Mouse (Mus musculus) MEL (cell line): ENCODE data around the gene Emx2. TPM values are rescaled to one million over a fixed set of nuclear protein-coding genes. Genes with fewer than 3 reads are reported as not detected.

Experiments
- DNase-seq: peaks from one replicate; pipeline ENCODE4 v3.0.0; 2011; ENCODE audit warnings: low read depth, low spot score
- H3K27ac ChIP-seq: 2 replicates; pipeline ENCODE4 v1.5.1; 2012; ENCODE audit warnings: low read depth, mild to moderate bottlenecking, control low read depth, low read length, moderate library complexity; ENCODE audit not compliant: control insufficient read depth
- H3K27me3 ChIP-seq, 2 experiments: fragments of 150-350 bp in 1 of 2; sonication (generic) in 1 of 2; 2 replicates each; pipeline ENCODE4 v1.6.1; 2012; ENCODE audit warnings: low read length in 2 of 2, mild to moderate bottlenecking in 2 of 2, improper control_type of control experiment in 1 of 2, moderate library complexity in 1 of 2; ENCODE audit not compliant: insufficient read depth in 2 of 2, control insufficient read depth in 1 of 2
- H3K36me3 ChIP-seq, 2 experiments: 2 replicates each; pipeline ENCODE4 v1.6.1; 2012 to 2014; ENCODE audit warnings: low read length in 2 of 2, improper control_type of control experiment in 1 of 2, inconsistent platforms in 1 of 2, mild to moderate bottlenecking in 1 of 2; ENCODE audit not compliant: insufficient read depth in 2 of 2, control insufficient read depth in 1 of 2
- H3K4me1 ChIP-seq, 2 experiments: fragments of 150-350 bp in 1 of 2; sonication (generic) in 1 of 2; 2 replicates each; pipeline ENCODE4 v1.6.1; 2012; ENCODE audit warnings: low read length in 2 of 2, improper control_type of control experiment in 1 of 2, mild to moderate bottlenecking in 1 of 2; ENCODE audit not compliant: insufficient read depth in 2 of 2, control insufficient read depth in 1 of 2
- H3K4me3 ChIP-seq, 2 experiments: fragments of 150-350 bp in 1 of 2; sonication (generic) in 1 of 2; 2 replicates each; pipeline ENCODE4 v1.5.1; 2012; ENCODE audit warnings: low read depth in 2 of 2, low read length in 2 of 2, mild to moderate bottlenecking in 2 of 2, moderate library complexity in 2 of 2, control low read depth in 1 of 2, improper control_type of control experiment in 1 of 2; ENCODE audit not compliant: control insufficient read depth in 1 of 2, insufficient read depth in 1 of 2
- H3K79me2 ChIP-seq: 2 replicates; pipeline ENCODE4 v1.6.1; 2012; ENCODE audit warnings: mild to moderate bottlenecking, low read length, moderate library complexity; ENCODE audit not compliant: control insufficient read depth, poor library complexity, insufficient read depth
- H3K9ac ChIP-seq: 2 replicates; pipeline ENCODE4 v1.6.1; 2012; ENCODE audit warnings: low read depth, mild to moderate bottlenecking, control low read depth, low read length, moderate library complexity; ENCODE audit not compliant: control insufficient read depth, poor library complexity, severe bottlenecking
- H3K9me3 ChIP-seq: fragments of 150-350 bp; sonication (generic); replicated peaks from 2 replicates; pipeline ENCODE4 v1.6.1; 2012; ENCODE audit warnings: mild to moderate bottlenecking, low read length, improper control_type of control experiment, moderate library complexity; ENCODE audit not compliant: insufficient read depth
- CHD1 ChIP-seq: IDR thresholded peaks from 2 replicates; pipeline ENCODE4 v1.6.1; 2012; ENCODE audit warnings: low read depth, mild to moderate bottlenecking, inconsistent platforms, low read length, improper control_type of control experiment
- CHD2 ChIP-seq: IDR thresholded peaks from 2 replicates; pipeline ENCODE4 v1.6.1; 2011; ENCODE audit warnings: low read length, improper control_type of control experiment
- CTCF ChIP-seq, 3 experiments: IDR thresholded peaks in 2 of 3; conservative IDR thresholded peaks in 1 of 3; 2 replicates each; pipeline ENCODE4 v1.5.1; 2011 to 2012; ENCODE audit warnings: low read length in 3 of 3, low read depth in 2 of 3, mild to moderate bottlenecking in 2 of 3, improper control_type of control experiment in 1 of 3, inconsistent platforms in 1 of 3, mixed read lengths in 1 of 3, moderate library complexity in 1 of 3; ENCODE audit not compliant: control insufficient read depth in 1 of 3, insufficient read depth in 1 of 3, poor library complexity in 1 of 3, severe bottlenecking in 1 of 3
- E2F4 ChIP-seq: IDR thresholded peaks from 2 replicates; pipeline ENCODE4 v1.6.1; 2011; ENCODE audit warnings: low read depth, low read length, improper control_type of control experiment, borderline replicate concordance
- MAZ ChIP-seq: IDR thresholded peaks from 2 replicates; pipeline ENCODE4 v1.6.1; 2012; ENCODE audit warnings: low read depth, mild to moderate bottlenecking, inconsistent platforms, low read length, improper control_type of control experiment
- MEF2A ChIP-seq: IDR thresholded peaks from 2 replicates; pipeline ENCODE4 v1.6.1; 2014; ENCODE audit warnings: low read depth, mild to moderate bottlenecking, inconsistent platforms, low read length, improper control_type of control experiment; ENCODE audit not compliant: poor library complexity, insufficient replicate concordance, severe bottlenecking; ENCODE audit errors: extremely low read depth
- MYB ChIP-seq: IDR thresholded peaks from 2 replicates; pipeline ENCODE4 v1.6.1; 2011; ENCODE audit warnings: mild to moderate bottlenecking, low read depth, low read length, improper control_type of control experiment
- NRF1 ChIP-seq: IDR thresholded peaks from 2 replicates; pipeline ENCODE4 v1.6.1; 2014; ENCODE audit warnings: low read depth, mild to moderate bottlenecking, inconsistent platforms, low read length, improper control_type of control experiment, moderate library complexity; ENCODE audit not compliant: poor library complexity, insufficient read depth, severe bottlenecking
- TAL1 ChIP-seq: IDR thresholded peaks from 2 replicates; pipeline ENCODE4 v1.6.1; 2012; ENCODE audit warnings: mild to moderate bottlenecking, inconsistent platforms, low read length, moderate library complexity, mixed read lengths
- ZMIZ1 ChIP-seq: IDR thresholded peaks from 2 replicates; pipeline ENCODE4 v1.6.1; 2012; ENCODE audit warnings: low read depth, mild to moderate bottlenecking, inconsistent platforms, low read length, improper control_type of control experiment, moderate library complexity
- polyA plus RNA-seq, 2 experiments: library from polyadenylated mRNA; stranded (reverse) in 1 of 2; unstranded in 1 of 2; fragments of >175 nt in 1 of 2; fragments of >200 nt in 1 of 2; gene quantifications; 2 replicates each; pipeline versions ENCODE4 v1.2.1 to v1.2.4; 2012; ENCODE audit warnings: low replicate concordance in 2 of 2, low read depth in 1 of 2; ENCODE audit not compliant: insufficient read length in 2 of 2, insufficient read depth in 1 of 2, missing spikeins in 1 of 2
- total RNA-seq: library from RNA; depleted of rRNA; stranded (reverse); fragments of 300-350 nt; gene quantifications from 2 replicates; pipeline ENCODE4 v1.2.3, GENCODE M21; 2012

The Emx2 gene
- total and polyA plus RNA-seq, 3 experiments = 0.08 TPM; not detected in 2

DNA sequence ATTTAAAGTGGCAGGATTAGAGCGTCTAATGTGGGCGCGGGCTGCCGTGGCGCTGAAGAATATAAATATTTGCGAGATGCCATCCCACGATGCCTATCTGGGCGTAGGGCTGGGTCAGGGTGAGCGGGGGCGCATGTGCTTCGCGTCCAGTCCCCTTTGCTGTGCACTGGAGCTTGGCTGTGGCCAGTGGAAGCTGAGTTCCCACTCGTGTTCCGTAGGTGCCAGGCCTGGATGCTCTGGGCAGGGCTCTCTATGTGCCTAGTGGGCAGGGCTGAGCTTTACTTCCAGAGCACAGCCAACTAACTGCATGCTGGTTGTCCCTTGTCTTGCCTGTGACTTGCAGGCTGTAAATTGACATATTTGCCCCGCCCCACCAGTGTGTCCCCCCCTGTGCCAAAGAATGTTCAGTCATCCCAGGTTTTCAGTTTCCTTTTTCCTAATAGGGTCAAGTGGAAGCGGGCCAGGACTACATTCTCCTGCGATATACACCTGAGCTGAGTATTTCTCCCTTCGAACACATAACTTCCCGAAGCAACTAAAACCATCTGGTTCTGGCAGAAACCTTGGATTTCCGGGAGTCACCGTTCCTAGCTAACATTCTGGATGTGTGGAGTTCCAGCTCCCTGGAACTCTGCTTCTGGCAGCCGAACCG lies 9.4 kb downstream of the Emx2 start:
- H3K79me2 ChIP-seq = no peaks in the 10 kb centered on the region
- no peak overlapping the region for H3K27ac ChIP-seq
- H3K4me1 ChIP-seq = no peaks in the 10 kb centered on the region
- H3K9me3 ChIP-seq = no peaks in the 10 kb centered on the region
- no peak overlapping the region for H3K4me3 ChIP-seq
- H3K27me3 ChIP-seq = no peaks in the 10 kb centered on the region; a peak in 2 of 4 replicates
- H3K9ac ChIP-seq = no peak overlapping the region
- TF ChIP-seq MAZ (no peak), TAL1 (no peak), E2F4 (no peak), MYB (no peak), MEF2A (no peak), CHD2 (no peak)
- no peak for DNase-seq
- H3K36me3 ChIP-seq = no peaks in the 10 kb centered on the region

DNA sequence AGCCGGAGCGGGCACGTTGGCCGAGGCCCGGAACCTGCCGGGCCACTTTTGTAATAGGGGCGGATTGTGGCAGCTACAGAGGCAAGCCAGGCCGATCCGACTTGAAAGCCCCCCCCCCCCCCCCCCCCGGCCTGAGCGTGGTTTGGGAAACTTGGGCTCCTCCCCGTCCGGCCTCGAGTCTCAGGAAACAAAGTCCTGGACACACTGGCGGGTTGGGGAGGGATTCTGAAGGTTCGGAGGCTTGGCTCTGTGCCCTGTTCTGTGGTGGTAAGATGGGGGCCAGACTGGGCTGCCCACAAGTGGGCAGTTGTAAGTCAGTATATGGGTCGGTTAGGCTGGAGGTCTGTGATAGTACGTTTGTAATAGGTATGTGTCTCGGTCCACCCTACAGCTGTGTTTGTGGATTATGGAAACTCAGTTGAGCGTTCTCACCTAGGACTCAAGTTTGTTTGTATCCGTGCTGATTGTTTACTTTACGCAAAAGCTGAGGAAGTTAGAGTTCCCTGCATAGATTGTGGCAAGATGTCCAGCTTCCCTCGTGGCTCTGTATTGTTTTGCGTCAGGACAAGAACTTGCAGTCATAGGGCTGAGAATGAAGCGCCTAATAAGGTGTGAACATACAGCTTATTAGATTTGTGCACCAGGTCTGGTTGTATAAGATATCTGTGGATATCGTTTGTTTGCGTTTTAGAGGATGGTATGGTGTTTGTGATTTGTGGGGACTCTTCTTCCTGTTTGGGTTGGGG lies 10.1 kb downstream of the Emx2 start:
- H3K9me3 ChIP-seq = no peaks in the 10 kb centered on the region
- H3K27ac ChIP-seq = no peak overlapping the region
- no peaks in the 10 kb centered on the region; a peak in 2 of 4 replicates for H3K27me3 ChIP-seq
- DNase-seq = no peak
- no peaks in the 10 kb centered on the region for H3K36me3 ChIP-seq
- no peaks in the 10 kb centered on the region for H3K4me1 ChIP-seq
- H3K79me2 ChIP-seq = no peaks in the 10 kb centered on the region
- H3K9ac ChIP-seq = no peak overlapping the region
- no peak for TF ChIP-seq CTCF (IDR thresholded peaks at IDR 0.05 in 2 of 3, conservative IDR thresholded peaks at IDR 0.05 in 1 of 3; ENCODE audit: control insufficient read depth in 1 of 3, insufficient read depth in 1 of 3, low read depth in 2 of 3, low read length in 3 of 3, poor library complexity in 1 of 3, severe bottlenecking in 1 of 3)
- TF ChIP-seq NRF1 = no peak
- no peak for TF ChIP-seq CHD1
- no peak for TF ChIP-seq ZMIZ1
- no peak overlapping the region for H3K4me3 ChIP-seq
